Comparison of ENCODE assay signal across 21 mouse cellular contexts in the genomic region with DNA sequence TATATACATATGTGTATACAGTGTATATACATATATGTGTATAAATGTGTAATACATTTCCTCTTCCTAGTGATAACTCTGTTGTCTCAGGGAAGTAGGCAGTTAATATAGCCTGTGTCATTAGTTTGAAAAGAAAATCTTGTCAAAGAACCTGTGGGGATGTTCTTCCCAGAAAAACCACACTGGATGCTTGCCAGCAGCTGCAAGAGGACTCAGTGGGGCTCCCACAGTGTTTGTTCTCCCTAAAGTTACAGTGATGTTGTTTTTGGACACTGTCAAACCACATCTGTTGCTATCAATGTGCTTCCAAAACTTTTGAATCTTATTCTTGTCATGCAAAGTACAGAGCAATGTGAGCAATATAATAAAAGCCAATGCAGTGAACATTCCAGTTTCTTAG.
A peak's percentile ranks its signal among the peaks of the same experiment; 100 is the strongest.
DNase-seq lines count a peak whose midpoint lies in the region; ATAC-seq lines count a peak whose summit lies in the region.
"Had no signal": no experiment of that assay in that cellular context is flagged by ENCODE, and none has a peak within 500 bp of the region (broad histone marks: within the 10 kb centered on the region; RNA-seq: fewer than 3 reads in every experiment).

No protein-coding gene starts in this region.

- H3K4me2 ChIP-seq in neural tube, embryonic 11.5 days (ENCODE audit: low read depth) = no peak overlapping the region
- H3K4me2 ChIP-seq: hindbrain, embryonic 15.5 days; midbrain, embryonic 12.5 days had no signal

- no peak overlapping the region for H3K4me3 ChIP-seq in heart, embryonic 10.5 days
- H3K4me3 ChIP-seq in neural tube, embryonic 11.5 days (ENCODE audit: low read depth, low read length) = no peak overlapping the region
- H3K4me3 ChIP-seq: hindbrain, embryonic 15.5 days; midbrain, embryonic 12.5 days; myocyte had no signal

- peak; percentile 1 to 23 for DNase-seq in cerebellum, postnatal 10 days
- DNase-seq in cerebellum, adult 11 months = no peak
- DNase-seq in heart, adult 8-10 months (ENCODE audit: low spot score) = peak; percentile 42
- DNase-seq in heart, embryonic 10.5 days (ENCODE audit: low spot score) = no peak
- peak; percentile 26 for DNase-seq in neural tube, embryonic 11.5 days (ENCODE audit: low spot score)
- DNase-seq in neural tube, embryonic 10.5 days (ENCODE audit: extremely low spot score, low spot score) = no peak
- peak; percentile 18 for DNase-seq in heart, postnatal 4 days
- no peak for DNase-seq in retina, embryonic 14.5 days (ENCODE audit: low spot score)
- DNase-seq: adrenal gland, postnatal 25 days; cerebellum, adult 18-20 months; cerebellum, postnatal 36 days; kidney, adult 11 months; left cerebral cortex, postnatal 4 days; liver; thymus, postnatal 25 days had no signal

- no peak overlapping the region for H3K27ac ChIP-seq in heart, embryonic 10.5 days
- H3K27ac ChIP-seq in neural tube, embryonic 11.5 days (ENCODE audit: low read depth, low read length) = no peak overlapping the region
- H3K27ac ChIP-seq: hindbrain, embryonic 15.5 days; kidney, postnatal 0 days; midbrain, embryonic 12.5 days had no signal

- ATAC-seq in neural tube, embryonic 11.5 days (ENCODE audit: insufficient read depth, low FRiP score, low TSS enrichment) = no peak
- ATAC-seq: lung, postnatal 0 days had no signal

- H3K9me3 ChIP-seq in heart, embryonic 10.5 days = no peaks in the 10 kb centered on the region
- no peaks in the 10 kb centered on the region for H3K9me3 ChIP-seq in neural tube, embryonic 11.5 days (ENCODE audit: control insufficient read depth, low read length)
- H3K9me3 ChIP-seq: hindbrain, embryonic 15.5 days; midbrain, embryonic 12.5 days had no signal

- no peaks in the 10 kb centered on the region for H3K4me1 ChIP-seq in heart, embryonic 10.5 days
- no peaks in the 10 kb centered on the region for H3K4me1 ChIP-seq in neural tube, embryonic 11.5 days (ENCODE audit: control insufficient read depth, insufficient read depth, low read length)
- H3K4me1 ChIP-seq: hindbrain, embryonic 15.5 days had no signal

- H3K36me3 ChIP-seq in heart, embryonic 10.5 days = no peaks in the 10 kb centered on the region
- no peaks in the 10 kb centered on the region for H3K36me3 ChIP-seq in neural tube, embryonic 11.5 days (ENCODE audit: control insufficient read depth, insufficient read depth, low read length)
- H3K36me3 ChIP-seq: hindbrain, embryonic 15.5 days; midbrain, embryonic 12.5 days had no signal

- H3K9ac ChIP-seq in neural tube, embryonic 11.5 days (ENCODE audit: low read length) = no peak overlapping the region
- H3K9ac ChIP-seq: hindbrain, embryonic 15.5 days; midbrain, embryonic 12.5 days had no signal

- H3K27me3 ChIP-seq in heart, embryonic 10.5 days (ENCODE audit: insufficient read depth, poor library complexity, severe bottlenecking) = no peaks in the 10 kb centered on the region
- no peaks in the 10 kb centered on the region for H3K27me3 ChIP-seq in neural tube, embryonic 11.5 days (ENCODE audit: control insufficient read depth, insufficient read depth, low read length)
- H3K27me3 ChIP-seq: hindbrain, embryonic 15.5 days; midbrain, embryonic 12.5 days; Patski had no signal

Comparison
In these comparisons a context has a peak if more than half of its experiments do, and no peak if none do; other contexts are left out.
1. DNase-seq: peak in cerebellum, postnatal 10 days (2 of 2), heart, adult 8-10 months (single experiment), neural tube, embryonic 11.5 days (single experiment) and heart, postnatal 4 days (single experiment); none in cerebellum, adult 11 months (single experiment), heart, embryonic 10.5 days (single experiment), neural tube, embryonic 10.5 days (single experiment) and retina, embryonic 14.5 days (single experiment).